7 mouse cellular contexts compared by ENCODE assay signal in the genomic region with DNA sequence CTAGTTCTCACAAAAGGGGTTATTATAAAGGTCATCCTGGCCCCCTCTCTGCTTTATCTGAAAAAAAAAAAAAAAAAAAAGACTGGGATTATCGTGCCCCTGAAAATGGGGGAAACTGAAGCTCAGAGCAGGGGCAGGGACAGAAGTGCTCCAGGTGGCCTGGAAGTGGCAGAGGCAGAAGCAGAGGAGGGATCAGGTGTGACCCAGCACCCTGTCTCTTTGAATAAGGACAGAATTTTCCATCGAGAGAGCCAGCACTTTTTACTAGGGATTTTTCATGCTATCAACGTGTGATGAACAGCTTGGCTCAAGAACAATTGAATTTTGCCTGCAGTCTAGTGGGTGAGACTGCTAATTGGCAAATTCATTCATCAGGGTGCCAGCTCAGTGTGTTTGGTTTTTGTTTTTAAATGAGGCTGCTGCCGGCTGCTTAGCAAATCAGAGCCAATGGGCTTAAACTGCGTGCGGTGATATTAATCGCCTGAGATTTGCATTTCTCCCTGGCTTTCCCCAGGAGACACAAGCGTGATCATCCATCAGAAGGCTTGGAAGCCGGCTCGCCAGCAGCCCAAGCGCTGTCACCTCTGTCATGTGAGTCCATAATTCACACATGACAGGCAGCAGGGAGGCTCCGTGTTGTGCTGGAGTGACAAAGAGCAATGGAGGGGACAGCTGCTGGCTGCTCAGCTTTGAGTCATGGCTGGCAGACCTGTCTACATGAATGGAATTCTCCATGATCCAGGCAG. TPM values are rescaled to one million over a fixed set of nuclear protein-coding genes. Genes with fewer than 3 reads are reported as not detected.
A peak's percentile ranks its signal among the peaks of the same experiment; 100 is the strongest.
DNase-seq lines count a peak whose midpoint lies in the region; ATAC-seq lines count a peak whose summit lies in the region.

No protein-coding gene starts in this region.

- H3K9me3 ChIP-seq in hindbrain, embryonic 12.5 days (replicated peaks), result no peaks in the 10 kb centered on the region
- H3K9me3 ChIP-seq in neural tube, embryonic 14.5 days (ENCODE audit: control insufficient read depth, low read length), result no peaks in the 10 kb centered on the region

- no peak overlapping the region for H3K4me3 ChIP-seq in hindbrain, embryonic 12.5 days
- H3K4me3 ChIP-seq in neural tube, embryonic 14.5 days (ENCODE audit: low read depth, low read length), result no peak overlapping the region

- no peak overlapping the region; the same call in 1 of the 2 replicates for H3K9ac ChIP-seq in hindbrain, embryonic 12.5 days
- peak overlapping the region; percentile 50 for H3K9ac ChIP-seq in neural tube, embryonic 14.5 days (replicated peaks; ENCODE audit: low read depth, low read length)

- DNase-seq in MN1 (ENCODE audit: low spot score), result peak; percentile 71
- peak; percentile 81 for DNase-seq in adrenal gland, postnatal 14 days
- peak; percentile 65 to 71 for DNase-seq in layer of hippocampus, postnatal 10 days (ENCODE audit: low spot score in 2 of 2)
- no peak for DNase-seq in thymus, postnatal 25 days
- DNase-seq in cerebellum, adult 11 months, result no peak

- H3K36me3 ChIP-seq in hindbrain, embryonic 12.5 days, result no peaks in the 10 kb centered on the region
- no peaks in the 10 kb centered on the region for H3K36me3 ChIP-seq in neural tube, embryonic 14.5 days (ENCODE audit: control insufficient read depth, insufficient read depth, low read length)

- 28% methylated on average over 12 of the region's 12 CpGs for WGBS in hindbrain, embryonic 12.5 days
- 7% methylated on average over 12 of the region's 12 CpGs for WGBS in neural tube, embryonic 14.5 days

- peak overlapping the region; percentile 94 for H3K27ac ChIP-seq in hindbrain, embryonic 12.5 days
- H3K27ac ChIP-seq in neural tube, embryonic 14.5 days (ENCODE audit: low read depth, low read length), result peak overlapping the region; percentile 93

- ATAC-seq in hindbrain, embryonic 12.5 days (ENCODE audit: low FRiP score), result peak; percentile 94
- peak; percentile 89 for ATAC-seq in neural tube, embryonic 14.5 days (ENCODE audit: low read depth)

- H3K27me3 ChIP-seq in hindbrain, embryonic 12.5 days, result no peaks in the 10 kb centered on the region
- no peaks in the 10 kb centered on the region for H3K27me3 ChIP-seq in neural tube, embryonic 14.5 days (ENCODE audit: control insufficient read depth, insufficient read depth, low read length)

- peaks cover 33% of the 10 kb centered on the region for H3K4me1 ChIP-seq in hindbrain, embryonic 12.5 days
- H3K4me1 ChIP-seq in neural tube, embryonic 14.5 days (ENCODE audit: control insufficient read depth, insufficient read depth, low read length), result peaks cover 27% of the 10 kb centered on the region

- peak overlapping the region; percentile 21; the same call in 1 of the 2 replicates for H3K4me2 ChIP-seq in hindbrain, embryonic 12.5 days (replicated peaks)
- H3K4me2 ChIP-seq in neural tube, embryonic 14.5 days (ENCODE audit: low read depth, low read length), result peak overlapping the region; percentile 5; the same call in 1 of the 2 replicates

RNA-seq across cellular contexts. Expression of a gene that starts 40.4 kb away (rescaled TPM):
- total RNA-seq in adrenal gland, postnatal 14 days (2021), result 94.1 and 104 TPM in 2 replicates
- polyA plus RNA-seq in hindbrain, embryonic 12.5 days (2016; fragmentation: Nextera tagmentation; extraction: Ambion mirVana), result 17.4 and 21.2 TPM in 2 replicates
- 10 to 100 TPM; 72.4 to 90.2 TPM for total RNA-seq in layer of hippocampus, postnatal 10 days (2021)
- 15.9 and 20.0 TPM in 2 replicates for polyA plus RNA-seq in neural tube, embryonic 14.5 days (2014; fragmentation: Nextera tagmentation; extraction: Ambion mirVana)

Comparison
In these comparisons a context has a peak if more than half of its experiments do, and no peak if none do; other contexts are left out.
1. DNase-seq: peak in MN1 (single experiment), adrenal gland, postnatal 14 days (single experiment) and layer of hippocampus, postnatal 10 days (2 of 2); none in thymus, postnatal 25 days (single experiment) and cerebellum, adult 11 months (single experiment).